In the genomic region with DNA sequence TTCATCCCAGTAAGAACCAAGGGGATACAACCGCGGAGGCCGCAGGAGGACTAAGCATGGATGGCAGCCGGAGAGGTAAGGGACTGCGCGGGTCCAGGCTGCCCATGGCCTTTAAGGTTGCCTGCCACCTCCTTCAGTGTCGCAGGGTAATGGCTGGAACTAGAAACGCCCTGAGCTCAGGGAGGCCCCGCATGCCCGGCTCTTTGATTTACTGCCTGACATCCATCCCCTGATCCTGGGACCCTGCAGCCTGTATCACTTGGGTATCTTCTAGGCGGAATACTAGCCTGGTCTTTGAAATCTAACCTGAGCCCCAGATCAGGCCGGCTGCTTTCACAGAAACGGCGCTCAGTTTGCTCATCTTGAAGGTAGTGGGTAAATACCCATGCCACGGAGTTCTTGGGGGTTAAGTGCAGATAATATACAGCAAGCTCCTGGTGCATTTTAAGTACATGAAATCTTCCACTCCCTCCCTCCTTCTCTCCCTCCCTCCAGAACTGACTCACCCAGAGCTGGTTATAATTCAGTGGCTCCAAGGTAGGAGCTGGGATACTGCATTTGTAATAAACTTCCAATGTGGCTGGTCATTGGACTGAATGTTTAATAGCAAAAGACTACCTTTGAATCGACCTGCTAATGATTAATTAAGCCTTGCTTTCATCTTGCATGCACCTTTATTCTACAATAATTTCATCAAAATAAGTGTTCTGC, we compare ENCODE assay signal across 8 mouse cellular contexts. TPM values are rescaled to one million over a fixed set of nuclear protein-coding genes. Genes with fewer than 3 reads are reported as not detected.
A peak's percentile ranks its signal among the peaks of the same experiment; 100 is the strongest.
DNase-seq lines count a peak whose midpoint lies in the region; ATAC-seq and TF ChIP-seq lines count a peak whose summit lies in the region.

No protein-coding gene starts in this region.

- peak overlapping the region; percentile 74 for H3K4me2 ChIP-seq in lung, embryonic 14.5 days
- H3K4me2 ChIP-seq in hindbrain, embryonic 15.5 days = peak overlapping the region; percentile 59

- DNase-seq in lung, embryonic 14.5 days = no peak
- DNase-seq in lung, postnatal 10 days = no peak
- no peak for DNase-seq in embryonic facial prominence, embryonic 10.5 days (ENCODE audit: low spot score)
- DNase-seq in midbrain, embryonic 10.5 days (ENCODE audit: low spot score) = no peak
- no peak for DNase-seq in spleen, postnatal 10 days (ENCODE audit: low spot score in 2 of 2)
- no peak for DNase-seq in adrenal gland, adult (ENCODE audit: inconsistent age in 2 of 2, low spot score in 1 of 2)
- DNase-seq in right cerebral cortex, postnatal 10 days (ENCODE audit: low spot score in 2 of 2) = no peak

- H3K27ac ChIP-seq in lung, embryonic 14.5 days (ENCODE audit: low read depth) = 0 out of 2 replicates have a peak overlapping the region, but pooled peaks have one; percentile 33
- peak overlapping the region; percentile 87 for H3K27ac ChIP-seq in embryonic facial prominence, embryonic 10.5 days (replicated peaks)
- peak overlapping the region; percentile 63 for H3K27ac ChIP-seq in hindbrain, embryonic 15.5 days (replicated peaks)
- peak overlapping the region; percentile 89 for H3K27ac ChIP-seq in midbrain, embryonic 10.5 days (replicated peaks)

- H3K27me3 ChIP-seq in lung, embryonic 14.5 days (ENCODE audit: insufficient read depth, low read length) = no peaks in the 10 kb centered on the region
- H3K27me3 ChIP-seq in embryonic facial prominence, embryonic 10.5 days (replicated peaks; ENCODE audit: low read depth, poor library complexity, severe bottlenecking) = no peaks in the 10 kb centered on the region
- H3K27me3 ChIP-seq in hindbrain, embryonic 15.5 days = no peaks in the 10 kb centered on the region
- H3K27me3 ChIP-seq in midbrain, embryonic 10.5 days (ENCODE audit: low read depth, poor library complexity, severe bottlenecking) = no peaks in the 10 kb centered on the region

- H3K36me3 ChIP-seq in lung, embryonic 14.5 days (ENCODE audit: insufficient read depth) = no peaks in the 10 kb centered on the region
- peaks cover 9% of the 10 kb centered on the region; the same call in 1 of the 2 replicates for H3K36me3 ChIP-seq in embryonic facial prominence, embryonic 10.5 days (replicated peaks)
- peaks cover 9% of the 10 kb centered on the region for H3K36me3 ChIP-seq in hindbrain, embryonic 15.5 days
- peaks cover 7% of the 10 kb centered on the region for H3K36me3 ChIP-seq in midbrain, embryonic 10.5 days

- TF ChIP-seq CTCF in lung, embryonic 14.5 days (IDR thresholded peaks at IDR 0.05; ENCODE audit: low read depth) = no peak

- H3K4me3 ChIP-seq in lung, embryonic 14.5 days (ENCODE audit: low read depth, low read length) = peak overlapping the region; percentile 76
- peak overlapping the region; percentile 89 for H3K4me3 ChIP-seq in embryonic facial prominence, embryonic 10.5 days
- peak overlapping the region; percentile 69 for H3K4me3 ChIP-seq in hindbrain, embryonic 15.5 days
- H3K4me3 ChIP-seq in midbrain, embryonic 10.5 days = peak overlapping the region; percentile 88

- under 1% methylated on average over 16 of the region's 16 CpGs for WGBS in lung, embryonic 14.5 days
- WGBS in embryonic facial prominence, embryonic 10.5 days = 1% methylated on average over 16 of the region's 16 CpGs
- WGBS in hindbrain, embryonic 15.5 days = 2% methylated on average over 16 of the region's 16 CpGs
- WGBS in midbrain, embryonic 10.5 days = 2% methylated on average over 16 of the region's 16 CpGs

- H3K9ac ChIP-seq in lung, embryonic 14.5 days = peak overlapping the region; percentile 71
- H3K9ac ChIP-seq in hindbrain, embryonic 15.5 days = peak overlapping the region; percentile 69

- H3K9me3 ChIP-seq in lung, embryonic 14.5 days (ENCODE audit: low read depth, low read length) = no peaks in the 10 kb centered on the region
- H3K9me3 ChIP-seq in embryonic facial prominence, embryonic 10.5 days = peaks cover 7% of the 10 kb centered on the region; the same call in 1 of the 2 replicates
- H3K9me3 ChIP-seq in hindbrain, embryonic 15.5 days = no peaks in the 10 kb centered on the region
- no peaks in the 10 kb centered on the region for H3K9me3 ChIP-seq in midbrain, embryonic 10.5 days (replicated peaks)

- peak; percentile 86 for ATAC-seq in lung, embryonic 14.5 days (ENCODE audit: insufficient read depth)
- peak; percentile 87 for ATAC-seq in hindbrain, embryonic 15.5 days (ENCODE audit: low FRiP score, low read depth)

- H3K4me1 ChIP-seq in lung, embryonic 14.5 days (ENCODE audit: insufficient read depth) = no peaks in the 10 kb centered on the region
- peaks cover 12% of the 10 kb centered on the region for H3K4me1 ChIP-seq in embryonic facial prominence, embryonic 10.5 days
- H3K4me1 ChIP-seq in hindbrain, embryonic 15.5 days (replicated peaks) = peaks cover 15% of the 10 kb centered on the region
- H3K4me1 ChIP-seq in midbrain, embryonic 10.5 days = peaks cover 17% of the 10 kb centered on the region

RNA-seq across cellular contexts. Expression of a gene that starts 0.5 kb away (rescaled TPM):
- 16.7 and 18.5 TPM in 2 replicates for polyA plus RNA-seq in lung, embryonic 14.5 days (2014; fragmentation: Nextera tagmentation; extraction: Ambion mirVana)
- 21.7 and 22.1 TPM in 2 replicates for polyA plus RNA-seq in embryonic facial prominence, embryonic 10.5 days (2016; fragmentation: Nextera tagmentation; extraction: Ambion mirVana)
- 30.6 and 32.3 TPM in 2 replicates for polyA plus RNA-seq in hindbrain, embryonic 15.5 days (2015; fragmentation: Nextera tagmentation; extraction: Ambion mirVana)
- polyA plus RNA-seq in midbrain, embryonic 10.5 days (2016; fragmentation: Nextera tagmentation; extraction: Ambion mirVana) = 19.5 and 21.6 TPM in 2 replicates

RNA-seq across cellular contexts. Expression of a gene that starts 50.3 kb away (rescaled TPM):
- 0.03 TPM in 1 of 2 replicates, not detected in the other for polyA plus RNA-seq in lung, embryonic 14.5 days (2014; fragmentation: Nextera tagmentation; extraction: Ambion mirVana)
- 4.3 and 6.9 TPM in 2 replicates for polyA plus RNA-seq in embryonic facial prominence, embryonic 10.5 days (2016; fragmentation: Nextera tagmentation; extraction: Ambion mirVana)
- 34.8 and 37.2 TPM in 2 replicates for polyA plus RNA-seq in hindbrain, embryonic 15.5 days (2015; fragmentation: Nextera tagmentation; extraction: Ambion mirVana)
- 17.7 and 33.2 TPM in 2 replicates for polyA plus RNA-seq in midbrain, embryonic 10.5 days (2016; fragmentation: Nextera tagmentation; extraction: Ambion mirVana)

Comparison
In these comparisons a context has a peak if more than half of its experiments do, and no peak if none do; other contexts are left out.
1. H3K27ac ChIP-seq: peak in every context shown above with its lines; median percentile 89 in midbrain, embryonic 10.5 days; 87 in embryonic facial prominence, embryonic 10.5 days; 63 in hindbrain, embryonic 15.5 days; 33 in lung, embryonic 14.5 days.